Mouse (Mus musculus) erythroblast, embryonic 14.5 days (primary cell): ENCODE measurements around the gene Hmga1.

ENCODE experiments used
- GATA1 ChIP-seq: IDR thresholded peaks from 2 replicates; pipeline ENCODE4 v1.6.1; 2012; ENCODE audit warnings: low read length, inconsistent platforms, mixed read lengths
- TAL1 ChIP-seq: IDR thresholded peaks from 3 replicates; pipeline ENCODE4 v1.6.1; 2012; ENCODE audit warnings: low read length, inconsistent platforms, mixed read lengths

- no peak for TF ChIP-seq GATA1
- no peak for TF ChIP-seq TAL1
These were observed 18.3 kb downstream of the Hmga1 start for GRCm38 (mm10) chr17:27574470-27575115.
